Mouse (Mus musculus) intestine, postnatal 0 days (tissue): ENCODE measurements at regions not wholly inside any gene's neighbourhood (a gene's known extent, or its start where the extent isn't known, plus 50 kb on each side); places are given as distances from the start of the nearest gene placed in this dataset.
A peak's percentile ranks its signal among the peaks of the same experiment; 100 is the strongest.

Experiments
- ATAC-seq: fragments of 200-750 bp; cut with Nextera tagmentation; 2 replicates; pipeline ENCODE4 v1.8.0; 2017; ENCODE audit warnings: mild to moderate bottlenecking, moderate TSS enrichment, moderate library complexity
- H3K27ac ChIP-seq: fragments of 300-500 bp; sonication (generic); 2 replicates; pipeline ENCODE4 v1.5.1; 2014; ENCODE audit warnings: mild to moderate bottlenecking, low read depth, low read length, moderate library complexity
- H3K27me3 ChIP-seq: fragments of 300-500 bp; sonication (generic); replicated peaks from 2 replicates; pipeline ENCODE4 v1.6.1; 2014; ENCODE audit warnings: low read length, mixed read lengths; ENCODE audit not compliant: control insufficient read depth, insufficient read depth
- H3K36me3 ChIP-seq: fragments of 300-500 bp; sonication (generic); 2 replicates; pipeline ENCODE4 v1.6.1; 2014; ENCODE audit warnings: mild to moderate bottlenecking, moderate library complexity; ENCODE audit not compliant: control insufficient read depth, insufficient read depth
- H3K4me1 ChIP-seq: fragments of 300-500 bp; sonication (generic); replicated peaks from 2 replicates; pipeline ENCODE4 v1.6.1; 2014; ENCODE audit warnings: antibody characterized with exemption, low read length, mixed read lengths; ENCODE audit not compliant: control insufficient read depth, insufficient read depth
- H3K4me2 ChIP-seq: fragments of 300-500 bp; sonication (generic); replicated peaks from 2 replicates; pipeline ENCODE4 v1.6.1; 2014; ENCODE audit warnings: low read depth, mild to moderate bottlenecking, moderate library complexity
- H3K4me3 ChIP-seq: fragments of 300-500 bp; sonication (generic); 2 replicates; pipeline ENCODE4 v1.5.1; 2014; ENCODE audit warnings: low read depth, low read length
- H3K9ac ChIP-seq: fragments of 300-500 bp; sonication (generic); 2 replicates; pipeline ENCODE4 v1.6.1; 2014; ENCODE audit warnings: mild to moderate bottlenecking, low read depth, low read length
- H3K9me3 ChIP-seq: fragments of 300-500 bp; sonication (generic); 2 replicates; pipeline ENCODE4 v1.6.1; 2016; ENCODE audit warnings: mixed run types; ENCODE audit not compliant: control insufficient read depth
- CTCF ChIP-seq: sonication (generic); IDR thresholded peaks from 2 replicates; pipeline ENCODE4 v1.5.1; 2016; ENCODE audit warnings: low read depth, mild to moderate bottlenecking, control low read depth, antibody characterized with exemption, moderate library complexity
- WGBS: fragments of 180-500 bp; shearing (Covaris S2); extraction: QIAGEN DNeasy Blood & Tissue Kit; methylation state at CpG from one replicate; pipeline ENCODE4 v1.1.7; 2014; 5-methylcytosine and 5-hydroxymethylcytosine counted together

DNA sequence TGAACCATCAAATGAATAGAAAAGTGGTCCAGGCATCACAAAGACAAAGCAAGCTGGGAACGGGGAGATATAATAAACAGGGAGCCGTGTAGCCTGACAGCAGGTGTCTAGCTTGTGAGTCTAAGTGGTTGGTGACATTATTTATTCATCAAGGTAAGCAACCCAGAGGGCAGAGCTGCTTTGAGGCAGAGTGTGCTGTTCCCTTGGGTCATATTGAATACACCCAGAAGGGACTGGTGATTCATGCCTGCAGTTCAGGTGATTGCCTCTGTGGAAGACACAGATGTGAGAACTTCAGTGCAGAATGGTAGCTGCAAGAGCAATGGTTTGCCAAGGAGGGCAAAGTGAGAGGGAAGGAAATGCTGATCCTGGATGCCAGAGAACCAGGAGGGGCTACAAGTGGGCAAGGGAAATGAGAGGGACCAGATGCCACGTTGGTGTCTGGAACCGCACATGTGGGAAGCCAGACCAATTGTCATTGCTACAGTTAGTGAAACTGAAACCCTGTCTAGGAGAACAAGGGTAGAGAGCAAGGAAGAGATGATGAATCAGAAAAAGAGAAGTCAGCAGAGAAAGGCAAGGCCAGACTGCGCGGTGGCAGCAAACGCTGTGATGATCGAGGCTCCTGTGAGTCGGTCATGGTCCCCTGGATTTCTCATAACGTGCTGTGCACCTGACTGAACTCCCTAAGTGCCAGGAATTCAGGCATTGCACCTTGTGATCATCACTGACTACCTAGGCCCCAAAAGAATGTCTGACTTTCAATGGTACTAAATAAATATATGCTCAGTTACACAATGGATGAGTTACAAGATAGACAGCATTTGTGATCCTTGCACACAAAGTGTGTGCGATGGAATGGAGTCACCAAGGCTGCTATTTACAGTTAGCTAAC is 190.0 kb upstream of the Car8 start:
- Histone ChIP-seq H3K27ac (no peak overlapping the region), H3K9ac (no peak overlapping the region), H3K4me3 (no peak overlapping the region), H3K4me2 (no peak overlapping the region), H3K27me3 (no peaks in the 10 kb centered on the region), H3K4me1 (no peaks in the 10 kb centered on the region), H3K9me3 (no peaks in the 10 kb centered on the region), H3K36me3 (no peaks in the 10 kb centered on the region)
- no peak for ATAC-seq
- TF ChIP-seq CTCF, result no peak
- whole genome bisulfite sequencing, result 84% methylated on average over 11 of the region's 11 CpGs

DNA sequence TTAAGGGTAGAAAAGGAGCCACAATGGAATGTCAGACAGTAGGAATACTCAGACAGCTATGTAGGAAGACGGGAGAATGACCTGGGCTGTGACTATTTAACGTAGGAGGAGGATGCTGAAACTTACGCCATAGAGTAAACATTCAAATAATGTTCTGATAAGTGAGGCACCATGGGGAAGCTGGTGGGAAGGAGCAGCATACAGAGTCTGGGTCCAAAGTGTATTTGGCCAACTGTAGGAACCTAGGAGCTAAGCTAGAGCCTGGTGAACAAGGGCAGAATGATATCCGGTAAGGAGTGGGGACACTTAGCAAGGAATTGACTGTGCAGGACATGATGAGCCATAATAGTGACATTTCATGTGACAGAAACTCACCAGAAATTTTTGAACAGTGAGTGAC is 189.0 kb upstream of the Car8 start:
- Histone ChIP-seq H3K9ac (no peak overlapping the region), H3K4me1 (no peaks in the 10 kb centered on the region), H3K4me2 (no peak overlapping the region), H3K4me3 (no peak overlapping the region), H3K27ac (no peak overlapping the region), H3K27me3 (no peaks in the 10 kb centered on the region), H3K36me3 (no peaks in the 10 kb centered on the region), H3K9me3 (no peaks in the 10 kb centered on the region)
- peak; percentile 71 for ATAC-seq
- TF ChIP-seq CTCF, result no peak
- WGBS, result 23% methylated on average over 4 of the region's 4 CpGs

DNA sequence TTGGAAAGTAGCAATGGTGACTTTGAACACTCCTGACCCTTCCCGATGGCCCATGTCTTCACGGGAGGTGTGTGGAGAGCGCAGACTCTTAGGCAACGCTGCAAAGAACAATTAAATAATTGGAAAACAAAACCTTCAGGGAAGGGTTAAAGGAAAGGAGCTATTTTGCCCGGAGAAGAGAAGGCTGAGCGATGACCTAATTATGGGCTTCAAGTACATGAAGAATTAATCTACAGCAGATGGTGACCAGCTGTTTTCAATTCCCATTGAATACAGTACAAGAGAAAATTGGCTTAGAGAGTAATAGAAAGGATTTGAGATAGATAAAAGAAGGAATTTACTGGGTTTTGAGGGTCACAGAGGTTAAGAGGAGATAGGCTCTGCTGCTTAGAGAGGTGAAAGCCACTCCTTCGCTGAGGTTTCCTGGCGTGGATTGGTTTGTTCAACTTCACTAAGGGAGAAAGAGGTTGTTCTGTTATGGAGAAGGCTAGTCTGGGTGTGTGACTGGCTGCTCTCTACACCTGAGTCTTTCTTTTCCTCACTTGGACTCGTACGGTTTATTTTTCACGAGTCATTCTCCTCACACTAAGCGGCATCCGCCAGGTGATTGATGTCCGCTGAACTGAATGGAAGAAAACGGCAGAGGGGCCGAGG is 184.7 kb upstream of the Car8 start:
- Histone ChIP-seq H3K27me3 (no peaks in the 10 kb centered on the region), H3K36me3 (no peaks in the 10 kb centered on the region), H3K9me3 (no peaks in the 10 kb centered on the region), H3K4me3 (no peak overlapping the region), H3K4me1 (no peaks in the 10 kb centered on the region), H3K27ac (no peak overlapping the region), H3K4me2 (no peak overlapping the region), H3K9ac (no peak overlapping the region)
- WGBS, result 61% methylated on average over 16 of the region's 16 CpGs
- no peak for ATAC-seq
- no peak for TF ChIP-seq CTCF

DNA sequence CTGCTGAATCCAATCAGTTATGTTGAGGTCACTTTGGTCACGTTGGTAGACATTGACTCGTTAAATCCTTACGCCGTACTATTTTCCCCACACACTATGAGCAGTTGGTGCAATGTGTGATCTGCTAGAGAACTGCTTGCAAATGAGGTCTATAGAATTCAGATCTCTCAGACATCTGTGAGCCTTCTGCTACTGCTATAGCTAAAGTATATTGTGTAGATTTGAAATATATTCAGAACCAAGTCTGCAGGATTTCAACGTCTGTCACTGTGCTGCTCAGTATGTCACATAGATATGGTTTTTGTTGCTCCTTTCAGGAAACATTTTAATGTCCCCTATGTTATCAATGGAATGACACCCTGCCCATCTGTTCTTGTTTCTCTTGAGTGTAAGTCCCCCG is 182.4 kb upstream of the Car8 start:
- Histone ChIP-seq H3K9ac (no peak overlapping the region), H3K4me1 (no peaks in the 10 kb centered on the region), H3K4me2 (no peak overlapping the region), H3K27me3 (no peaks in the 10 kb centered on the region), H3K27ac (no peak overlapping the region), H3K9me3 (no peaks in the 10 kb centered on the region), H3K36me3 (no peaks in the 10 kb centered on the region), H3K4me3 (no peak overlapping the region)
- no peak for ATAC-seq
- no peak for TF ChIP-seq CTCF
- WGBS, result 92% methylated on average over 6 of the region's 6 CpGs

DNA sequence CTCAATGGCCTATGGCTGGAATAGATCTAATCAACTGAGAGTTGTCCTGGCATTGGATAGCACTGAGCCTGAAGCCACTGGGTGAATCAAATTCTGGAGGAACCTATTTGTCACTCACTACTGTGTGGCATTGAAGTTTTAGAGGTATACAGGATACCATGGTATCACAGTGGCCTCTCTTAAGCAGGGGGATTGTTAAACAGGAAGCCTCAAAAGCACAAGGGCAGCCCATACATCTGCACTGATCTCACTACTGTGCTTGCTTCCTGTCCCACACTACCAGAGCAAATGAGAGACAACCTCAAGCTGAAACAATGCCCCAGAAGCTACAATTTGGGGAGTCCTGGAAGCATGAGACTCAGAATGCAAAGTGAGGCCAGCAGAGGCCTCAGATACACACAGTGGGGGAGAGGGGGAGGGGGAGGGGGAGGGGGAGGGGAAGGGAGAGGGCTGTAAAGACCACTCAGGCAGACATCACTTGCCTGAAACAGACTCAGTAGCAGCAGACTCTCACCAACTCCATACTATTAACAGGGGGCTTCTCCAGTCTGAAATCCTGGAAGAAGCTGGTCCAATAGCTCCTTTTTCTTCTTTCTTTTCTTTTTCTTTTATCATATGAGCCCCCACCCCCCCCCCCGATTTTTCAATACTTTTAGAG is 179.7 kb upstream of the Car8 start:
- Histone ChIP-seq H3K36me3 (no peaks in the 10 kb centered on the region), H3K27me3 (no peaks in the 10 kb centered on the region), H3K27ac (no peak overlapping the region), H3K4me1 (no peaks in the 10 kb centered on the region), H3K4me3 (no peak overlapping the region), H3K9ac (no peak overlapping the region), H3K4me2 (no peak overlapping the region), H3K9me3 (no peaks in the 10 kb centered on the region)
- ATAC-seq, result no peak
- 40% methylated on average over 1 of the region's 1 CpGs for WGBS
- no peak for TF ChIP-seq CTCF

DNA sequence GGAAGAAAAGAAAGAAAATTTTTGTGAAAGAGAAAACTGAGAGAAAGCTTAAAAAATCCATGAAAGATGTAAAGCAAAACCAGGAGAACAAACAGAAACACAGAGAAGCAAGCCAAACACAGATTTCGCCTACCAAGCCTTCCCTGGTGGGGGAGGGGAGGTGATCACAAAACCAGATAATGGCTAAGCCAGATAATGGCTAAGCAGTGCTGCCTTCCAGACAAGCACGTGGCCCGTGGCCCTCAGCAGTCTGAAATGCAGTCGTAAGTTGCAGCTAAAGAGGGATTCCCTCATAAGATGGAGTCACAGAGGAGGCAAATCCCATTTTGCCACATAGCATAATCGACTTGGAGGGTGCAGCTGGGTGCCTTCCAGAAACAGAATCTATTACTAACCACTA is 179.0 kb upstream of the Car8 start:
- no peak for ATAC-seq
- H3K36me3 ChIP-seq, result no peaks in the 10 kb centered on the region
- H3K4me1 ChIP-seq, result no peaks in the 10 kb centered on the region
- no peak overlapping the region for H3K9ac ChIP-seq
- TF ChIP-seq CTCF, result no peak
- H3K9me3 ChIP-seq, result no peaks in the 10 kb centered on the region
- H3K27ac ChIP-seq, result no peak overlapping the region
- no peaks in the 10 kb centered on the region for H3K27me3 ChIP-seq
- H3K4me2 ChIP-seq, result no peak overlapping the region
- 38% methylated on average over 5 of the region's 5 CpGs for WGBS
- no peak overlapping the region for H3K4me3 ChIP-seq
